Mouse (Mus musculus): ENCODE data around the gene Trak1.
A peak's percentile ranks its signal among the peaks of the same experiment; 100 is the strongest.
"Not testable (repeated sequence)": the region's sequence is repeated elsewhere in the genome, so short reads cannot be mapped to it uniquely, and the experiment has no call there.

Gene Trak1

GRCm38 (mm10) chr9:121442145-121442544 lies 144.8 kb downstream of the Trak1 start:
- no peak for DNase-seq

GRCm38 (mm10) chr9:121443696-121444366 lies 146.5 kb downstream of the Trak1 start:
- no peak for DNase-seq

- no peak for DNase-seq
These were observed 147.0 kb downstream of the Trak1 start for GRCm38 (mm10) chr9:121444367-121444707.

GRCm38 (mm10) chr9:121445364-121445763 lies 148.1 kb downstream of the Trak1 start:
- peak; percentile 31 to 51 for DNase-seq

- DNase-seq: no peak
These were observed 149.1 kb downstream of the Trak1 start for GRCm38 (mm10) chr9:121446431-121446831.

GRCm38 (mm10) chr9:121452342-121452942 lies 155.1 kb downstream of the Trak1 start:
- DNase-seq: not testable (repeated sequence)

- no peak for DNase-seq
These were observed 157.6 kb downstream of the Trak1 start for GRCm38 (mm10) chr9:121454891-121455290.

GRCm38 (mm10) chr9:121456739-121457515 lies 159.6 kb downstream of the Trak1 start:
- no peak for DNase-seq

- DNase-seq: peak in 1 of 2 experiments; percentile 44
These were observed 161.2 kb downstream of the Trak1 start for GRCm38 (mm10) chr9:121458466-121458865.

- DNase-seq: no peak
These were observed 162.6 kb downstream of the Trak1 start for GRCm38 (mm10) chr9:121459950-121460349.

- no peak for DNase-seq
These were observed 163.2 kb downstream of the Trak1 start for GRCm38 (mm10) chr9:121460527-121460926.

- no peak for DNase-seq
These were observed 170.2 kb downstream of the Trak1 start for GRCm38 (mm10) chr9:121467460-121467859.

- DNase-seq: no peak
These were observed 172.4 kb downstream of the Trak1 start for GRCm38 (mm10) chr9:121469711-121470110.

- no peak for DNase-seq
These were observed 177.5 kb downstream of the Trak1 start for GRCm38 (mm10) chr9:121474771-121475170.

- DNase-seq: no peak
These were observed 178.5 kb downstream of the Trak1 start for GRCm38 (mm10) chr9:121475488-121476452.

- peak; percentile 46 to 57 for DNase-seq
These were observed 180.1 kb downstream of the Trak1 start for GRCm38 (mm10) chr9:121477305-121477911.

GRCm38 (mm10) chr9:121479453-121479852 lies 182.2 kb downstream of the Trak1 start:
- DNase-seq: peak; percentile 47 to 58

- no peak for DNase-seq
These were observed 189.9 kb downstream of the Trak1 start for GRCm38 (mm10) chr9:121487216-121487615.

- no peak for DNase-seq
These were observed 194.4 kb downstream of the Trak1 start for GRCm38 (mm10) chr9:121491592-121492240.

GRCm38 (mm10) chr9:121494006-121494767 lies 196.9 kb downstream of the Trak1 start:
- DNase-seq: no peak

GRCm38 (mm10) chr9:121495529-121495928 lies 198.2 kb downstream of the Trak1 start, which contains the start of gene Cck:
Cck (minus strand) TSS chr9:121495694.
- peak; percentile 55 to 69 for DNase-seq
